In the genomic region with DNA sequence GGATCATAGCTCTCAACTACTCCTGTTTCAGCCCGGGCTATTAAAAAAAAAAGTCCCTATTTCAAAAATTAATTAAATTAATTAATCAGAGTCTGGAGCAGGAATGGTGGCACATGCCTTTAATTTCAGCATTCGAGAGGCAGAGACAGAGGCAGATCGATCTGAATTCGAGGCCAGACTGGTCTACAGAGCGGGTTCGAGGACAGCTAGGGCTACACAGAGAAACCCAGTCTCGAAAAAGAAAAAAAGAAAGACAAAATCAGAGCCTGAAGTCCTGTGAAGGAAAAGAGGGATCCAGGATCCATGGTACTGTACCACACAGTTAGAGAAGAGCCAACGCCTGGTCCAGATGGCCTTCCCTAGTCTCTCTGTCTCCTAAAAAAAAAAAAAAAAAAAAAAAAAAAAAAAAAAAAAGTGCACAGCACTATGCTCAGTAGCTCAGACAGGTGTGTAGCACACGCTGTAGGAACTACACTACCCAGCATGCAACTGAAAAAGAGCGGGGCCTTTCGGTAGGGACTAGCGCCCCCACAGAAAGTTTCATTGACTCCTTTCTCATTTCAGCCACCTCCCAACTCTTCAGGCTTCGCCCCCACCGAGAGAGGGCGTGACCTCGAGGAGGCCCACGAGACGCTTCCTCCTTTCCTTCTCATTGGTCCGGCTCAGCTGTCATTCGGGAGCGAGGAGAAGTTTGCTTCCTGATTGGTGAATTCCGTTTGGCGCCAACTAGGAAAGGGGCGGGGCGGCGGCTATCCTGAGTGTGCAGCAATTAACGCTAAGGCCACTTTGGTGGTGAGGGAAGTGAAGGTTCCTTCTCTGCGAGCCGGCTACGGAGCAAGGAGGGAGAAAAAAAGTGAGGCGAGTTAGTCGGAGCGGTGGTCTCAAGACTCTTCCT, we compare ENCODE assay signal across 8 mouse cellular contexts. TPM values are rescaled to one million over a fixed set of nuclear protein-coding genes. Genes with fewer than 3 reads are reported as not detected.
DNase-seq lines count a peak whose midpoint lies in the region; ATAC-seq and TF ChIP-seq lines count a peak whose summit lies in the region.

A gene (plus strand): TSS at position 783 of the 895 bp plus-strand sequence.

- peak within 1 kb of the TSS; percentile 87 to 97 (median 92) for H3K4me3 ChIP-seq in CH12.LX (replicated peaks in 1 of 3; ENCODE audit: low read depth in 2 of 3, low read length in 2 of 3, poor library complexity in 1 of 3)
- H3K4me3 ChIP-seq in forebrain, embryonic 11.5 days (ENCODE audit: low read depth, low read length): peak within 1 kb of the TSS; percentile 96
- peak within 1 kb of the TSS; percentile 97 for H3K4me3 ChIP-seq in heart, embryonic 16.5 days (ENCODE audit: low read length)
- H3K4me3 ChIP-seq in liver, embryonic 15.5 days (replicated peaks): peak within 1 kb of the TSS; percentile 81
- H3K4me3 ChIP-seq in neural tube, embryonic 12.5 days: peak within 1 kb of the TSS; percentile 93

- in situ Hi-C loops in CH12.LX (cut with MboI; ENCODE audit: low pct_ligation_motif_present, low pct_unique_long_range_greater_than_20kb, low sequenced_read_pairs): loop anchor here (25.0 kb wide), 1 partner anchor 188 kb away; no protein-coding TSS in a partner anchor

- TF ChIP-seq CTCF in CH12.LX (conservative IDR thresholded peaks at IDR 0.05 in 1 of 2, IDR thresholded peaks at IDR 0.05 in 1 of 2; ENCODE audit: low read depth in 2 of 2, low read length in 2 of 2): peak in 1 of 2 experiments; percentile 80; a peak in 2 of 4 replicates

- TF ChIP-seq RAD21 in CH12.LX (IDR thresholded peaks at IDR 0.05; ENCODE audit: low read depth, low read length): no peak; the same call in 1 of the 2 replicates

- peaks cover 16 to 26% of the 10 kb centered on the region in 2 experiments for H3K36me3 ChIP-seq in CH12.LX (replicated peaks in 1 of 2; ENCODE audit: control insufficient read depth in 1 of 2, insufficient read depth in 1 of 2, low read length in 1 of 2)
- peaks cover 11% of the 10 kb centered on the region for H3K36me3 ChIP-seq in forebrain, embryonic 11.5 days (ENCODE audit: control insufficient read depth, insufficient read depth, low read length)
- H3K36me3 ChIP-seq in heart, embryonic 16.5 days (ENCODE audit: control insufficient read depth, insufficient read depth): peaks cover 17% of the 10 kb centered on the region
- peaks cover 29% of the 10 kb centered on the region for H3K36me3 ChIP-seq in liver, embryonic 15.5 days (replicated peaks)
- peaks cover 17% of the 10 kb centered on the region for H3K36me3 ChIP-seq in neural tube, embryonic 12.5 days

- peaks cover 5 to 35% of the 10 kb centered on the region in 2 experiments; a peak in 3 of 4 replicates for H3K4me1 ChIP-seq in CH12.LX (ENCODE audit: control insufficient read depth in 1 of 2, insufficient read depth in 2 of 2)
- H3K4me1 ChIP-seq in forebrain, embryonic 11.5 days (replicated peaks; ENCODE audit: control insufficient read depth, insufficient read depth, low read length): no peaks in the 10 kb centered on the region
- peaks cover 13% of the 10 kb centered on the region for H3K4me1 ChIP-seq in heart, embryonic 16.5 days (ENCODE audit: control insufficient read depth, insufficient read depth, low read length)
- H3K4me1 ChIP-seq in liver, embryonic 15.5 days (replicated peaks): peaks cover 50% of the 10 kb centered on the region
- H3K4me1 ChIP-seq in neural tube, embryonic 12.5 days: peaks cover 9% of the 10 kb centered on the region

- peak; percentile 98 for TF ChIP-seq POLR2A in CH12.LX (IDR thresholded peaks at IDR 0.05; ENCODE audit: low read depth, low read length)

- H3K4me2 ChIP-seq in CH12.LX (ENCODE audit: insufficient read depth, low read depth, poor library complexity, severe bottlenecking): peak within 1 kb of the TSS; percentile 95
- H3K4me2 ChIP-seq in forebrain, embryonic 11.5 days (ENCODE audit: low read depth, low read length, severe bottlenecking): peak within 1 kb of the TSS; percentile 66
- H3K4me2 ChIP-seq in heart, embryonic 16.5 days (ENCODE audit: low read depth, low read length): peak within 1 kb of the TSS; percentile 84
- peak within 1 kb of the TSS; percentile 95 for H3K4me2 ChIP-seq in liver, embryonic 15.5 days
- peak within 1 kb of the TSS; percentile 78 for H3K4me2 ChIP-seq in neural tube, embryonic 12.5 days (replicated peaks)

- no peaks in the 10 kb centered on the region for H3K9me3 ChIP-seq in CH12.LX (replicated peaks; ENCODE audit: low read length)
- no peaks in the 10 kb centered on the region for H3K9me3 ChIP-seq in forebrain, embryonic 11.5 days (ENCODE audit: control insufficient read depth, low read length)
- H3K9me3 ChIP-seq in heart, embryonic 16.5 days (replicated peaks; ENCODE audit: control insufficient read depth, low read length): no peaks in the 10 kb centered on the region
- no peaks in the 10 kb centered on the region for H3K9me3 ChIP-seq in liver, embryonic 15.5 days (replicated peaks)
- H3K9me3 ChIP-seq in neural tube, embryonic 12.5 days: no peaks in the 10 kb centered on the region

- dilution Hi-C loops in CH12.LX (cut with MboI; ENCODE audit: extremely low pct_ligation_motif_present, extremely low pct_unique_long_range_greater_than_20kb, low sequenced_read_pairs): no loop called here

- H3K27me3 ChIP-seq in CH12.LX (replicated peaks): no peaks in the 10 kb centered on the region
- H3K27me3 ChIP-seq in forebrain, embryonic 11.5 days (ENCODE audit: control insufficient read depth, insufficient read depth, low read length): no peaks in the 10 kb centered on the region
- no peaks in the 10 kb centered on the region for H3K27me3 ChIP-seq in heart, embryonic 16.5 days (ENCODE audit: control insufficient read depth, insufficient read depth, low read length)
- no peaks in the 10 kb centered on the region for H3K27me3 ChIP-seq in liver, embryonic 15.5 days
- H3K27me3 ChIP-seq in neural tube, embryonic 12.5 days (replicated peaks): no peaks in the 10 kb centered on the region

- H3K79me2 ChIP-seq in CH12.LX (replicated peaks; ENCODE audit: control insufficient read depth, extremely low read depth, insufficient read depth, poor library complexity, severe bottlenecking): peaks cover 39% of the 10 kb centered on the region

- TF ChIP-seq EP300 in CH12.LX (IDR thresholded peaks at IDR 0.05; ENCODE audit: low read length): no peak

- peak; percentile 99 for DNase-seq in CH12.LX (ENCODE audit: extremely low read depth)
- DNase-seq in c-Kit-positive CD71-positive TER-119-negative erythroid progenitor cells, embryonic 14.5 days (ENCODE audit: low read depth): peak; percentile 99
- peak; percentile 98 for DNase-seq in forebrain, embryonic 11.5 days (ENCODE audit: low spot score)
- DNase-seq in kidney, postnatal 36 days: peak; percentile 99
- peak; percentile 98 for DNase-seq in telencephalon, adult 2 months (ENCODE audit: low read depth, low spot score)

- peak; percentile 92 for ATAC-seq in forebrain, embryonic 11.5 days (replicated peaks; ENCODE audit: low FRiP score)
- ATAC-seq in heart, embryonic 16.5 days (replicated peaks; ENCODE audit: extremely low read depth, insufficient read depth, low FRiP score): peak; percentile 93
- peak; percentile 89 for ATAC-seq in liver, embryonic 15.5 days (ENCODE audit: insufficient read depth)
- ATAC-seq in neural tube, embryonic 12.5 days (ENCODE audit: low FRiP score, low read depth): peak; percentile 93

- peak within 1 kb of the TSS; percentile 90 for H3K9ac ChIP-seq in CH12.LX (ENCODE audit: insufficient read depth, low read depth)
- peak within 1 kb of the TSS; percentile 97 for H3K9ac ChIP-seq in forebrain, embryonic 11.5 days (ENCODE audit: low read length)
- peak within 1 kb of the TSS; percentile 98 for H3K9ac ChIP-seq in heart, embryonic 16.5 days (ENCODE audit: low read length)
- peak within 1 kb of the TSS; percentile 95 for H3K9ac ChIP-seq in liver, embryonic 15.5 days
- peak within 1 kb of the TSS; percentile 93 for H3K9ac ChIP-seq in neural tube, embryonic 12.5 days

- 8% methylated on average over 33 of the region's 33 CpGs for WGBS in forebrain, embryonic 11.5 days
- 5% methylated on average over 33 of the region's 33 CpGs for WGBS in heart, embryonic 16.5 days
- 4% methylated on average over 33 of the region's 33 CpGs for WGBS in liver, embryonic 15.5 days (ENCODE audit: insufficient replicate concordance)
- 9% methylated on average over 33 of the region's 33 CpGs for WGBS in neural tube, embryonic 12.5 days

- H3K27ac ChIP-seq in CH12.LX (ENCODE audit: insufficient read depth, low read depth): peak within 1 kb of the TSS; percentile 17
- peak within 1 kb of the TSS; percentile 87 for H3K27ac ChIP-seq in forebrain, embryonic 11.5 days (ENCODE audit: low read depth, low read length)
- peak within 1 kb of the TSS; percentile 93 for H3K27ac ChIP-seq in heart, embryonic 16.5 days (ENCODE audit: low read length)
- H3K27ac ChIP-seq in liver, embryonic 15.5 days (replicated peaks): peak within 1 kb of the TSS; percentile 85
- H3K27ac ChIP-seq in neural tube, embryonic 12.5 days: peak within 1 kb of the TSS; percentile 42; the same call in 1 of the 2 replicates

TF ChIP-seq in CH12.LX, 34 proteins besides CTCF, POLR2A, EP300 and RAD21 (continues in another document):
- peak; percentile 35; the same call in 1 of the 2 replicates for TF ChIP-seq MXI1 (IDR thresholded peaks at IDR 0.05; ENCODE audit: low read depth, low read length)
- TF ChIP-seq USF2 (conservative IDR thresholded peaks at IDR 0.05; ENCODE audit: low read depth, low read length): peak; percentile 33; the same call in 1 of the 2 replicates
- TF ChIP-seq MAFK (IDR thresholded peaks at IDR 0.05; ENCODE audit: insufficient replicate concordance, low read length): no peak
- no peak for TF ChIP-seq ZC3H11A (IDR thresholded peaks at IDR 0.05; ENCODE audit: low read depth, low read length)
- no peak for TF ChIP-seq CHD1 (IDR thresholded peaks at IDR 0.05; ENCODE audit: low read depth, low read length)
- peak; percentile 81 for TF ChIP-seq SIN3A (IDR thresholded peaks at IDR 0.05; ENCODE audit: low read length)
- no peak; the same call in 1 of the 2 replicates for TF ChIP-seq BHLHE40 (IDR thresholded peaks at IDR 0.05; ENCODE audit: low read depth, low read length)
- TF ChIP-seq ETS1 (conservative IDR thresholded peaks at IDR 0.05; ENCODE audit: low read depth, low read length): no peak
- peak; percentile 30; the same call in 1 of the 2 replicates for TF ChIP-seq NRF1 (IDR thresholded peaks at IDR 0.05; ENCODE audit: low read depth, low read length)
- peak; percentile 89 for TF ChIP-seq TBP (conservative IDR thresholded peaks at IDR 0.05; ENCODE audit: low read depth, low read length)
- TF ChIP-seq E2F4 (IDR thresholded peaks at IDR 0.05; ENCODE audit: insufficient replicate concordance, low read depth, low read length): peak; percentile 97

RNA-seq across cellular contexts. Expression of the gene that starts here (rescaled TPM):
- total RNA-seq in CH12.LX (2012; rRNA removed) (32.4 and 54.6 TPM in 2 replicates), CH12.LX (2014; rRNA removed) (32.2 and 32.6 TPM in 2 replicates)
- 74.9 TPM in 2 replicates for polyA plus RNA-seq in CH12.LX (2012; ENCODE audit: insufficient read length, low read depth)
- polyA plus RNA-seq in forebrain, embryonic 11.5 days (2014; fragmentation: Nextera tagmentation; extraction: Ambion mirVana): 42.3 and 45.8 TPM in 2 replicates
- polyA plus RNA-seq in heart, embryonic 16.5 days (2015; fragmentation: Nextera tagmentation; extraction: Ambion mirVana): 14.2 and 14.3 TPM in 2 replicates
- 12.7 and 13.3 TPM in 2 replicates for polyA plus RNA-seq in liver, embryonic 15.5 days (2015; fragmentation: Nextera tagmentation; extraction: Ambion mirVana)
- polyA plus RNA-seq in neural tube, embryonic 12.5 days (2016; fragmentation: Nextera tagmentation; extraction: Ambion mirVana): 33.9 and 36.3 TPM in 2 replicates

Comparison
In these comparisons a context has a peak if more than half of its experiments do, and no peak if none do; other contexts are left out.
1. Peak in every context shown above with its lines: DNase-seq, ATAC-seq, H3K4me3 ChIP-seq and H3K27ac ChIP-seq.
2. H3K27ac ChIP-seq: peak in every context shown above with its lines; median percentile 93 in heart, embryonic 16.5 days; 87 in forebrain, embryonic 11.5 days; 85 in liver, embryonic 15.5 days; 42 in neural tube, embryonic 12.5 days; 17 in CH12.LX.